Mouse (Mus musculus) intestine, embryonic 16.5 days (tissue): ENCODE measurements at regions not wholly inside any gene's neighbourhood (a gene's known extent, or its start where the extent isn't known, plus 50 kb on each side); places are given as distances from the start of the nearest gene placed in this dataset.

Experiments
- ATAC-seq: fragments of 200-750 bp; cut with Nextera tagmentation; 2 replicates; pipeline ENCODE4 v1.8.0; 2017; ENCODE audit warnings: moderate TSS enrichment, moderate library complexity
- H3K27ac ChIP-seq: fragments of 300-500 bp; sonication (generic); 2 replicates; pipeline ENCODE4 v1.5.1; 2014; ENCODE audit warnings: mild to moderate bottlenecking, low read length
- H3K27me3 ChIP-seq: fragments of 300-500 bp; sonication (generic); replicated peaks from 2 replicates; pipeline ENCODE4 v1.6.1; 2014; ENCODE audit warnings: low read length, control low read depth, mixed read lengths; ENCODE audit not compliant: control insufficient read depth, insufficient read depth
- H3K36me3 ChIP-seq: fragments of 300-500 bp; sonication (generic); 2 replicates; pipeline ENCODE4 v1.6.1; 2014; ENCODE audit warnings: low read length, control low read depth; ENCODE audit not compliant: control insufficient read depth, insufficient read depth
- H3K4me1 ChIP-seq: fragments of 300-500 bp; sonication (generic); 2 replicates; pipeline ENCODE4 v1.6.1; 2014; ENCODE audit warnings: low read length, control low read depth, mixed read lengths; ENCODE audit not compliant: control insufficient read depth, insufficient read depth
- H3K4me2 ChIP-seq: fragments of 300-500 bp; sonication (generic); 2 replicates; pipeline ENCODE4 v1.6.1; 2014; ENCODE audit warnings: low read depth, low read length, control low read depth
- H3K4me3 ChIP-seq: fragments of 300-500 bp; sonication (generic); 2 replicates; pipeline ENCODE4 v1.5.1; 2014; ENCODE audit warnings: mild to moderate bottlenecking, low read length
- H3K9ac ChIP-seq: fragments of 300-500 bp; sonication (generic); 2 replicates; pipeline ENCODE4 v1.6.1; 2014; ENCODE audit warnings: low read depth, low read length
- H3K9me3 ChIP-seq: fragments of 300-500 bp; sonication (generic); 2 replicates; pipeline ENCODE4 v1.6.1; 2016; ENCODE audit warnings: low read length, control low read depth; ENCODE audit not compliant: control insufficient read depth
- WGBS: fragments of 180-500 bp; shearing (Covaris S2); extraction: QIAGEN DNeasy Blood & Tissue Kit; methylation state at CpG from one replicate; pipeline ENCODE4 v1.1.7; 2014; 5-methylcytosine and 5-hydroxymethylcytosine counted together

DNA sequence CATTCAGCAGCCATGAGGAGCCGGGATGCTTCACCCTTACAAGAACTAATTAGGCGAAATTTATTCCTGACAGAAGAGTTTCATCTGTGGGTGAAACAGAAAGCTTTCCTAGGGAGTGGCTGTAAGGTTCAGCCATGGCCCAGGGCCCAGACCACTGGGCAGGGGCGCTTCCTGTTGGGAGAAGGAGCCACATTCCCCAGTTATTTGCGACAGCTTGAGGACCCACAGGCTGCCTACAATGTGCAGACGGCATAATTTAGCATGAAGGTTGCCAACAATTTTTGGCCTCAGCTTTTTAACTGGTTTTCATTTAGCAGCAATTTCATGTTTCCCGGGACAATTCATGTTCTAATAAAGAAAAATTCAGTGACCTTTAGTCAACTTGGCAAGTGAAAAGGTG lies 106.7 kb upstream of the Spag17 start:
- Histone ChIP-seq H3K9me3 (no peaks in the 10 kb centered on the region), H3K4me3 (no peak overlapping the region), H3K27me3 (no peaks in the 10 kb centered on the region), H3K4me2 (no peak overlapping the region), H3K27ac (no peak overlapping the region), H3K4me1 (no peaks in the 10 kb centered on the region), H3K36me3 (no peaks in the 10 kb centered on the region), H3K9ac (no peak overlapping the region)
- WGBS = 70% methylated on average over 6 of the region's 6 CpGs
- ATAC-seq = no peak

DNA sequence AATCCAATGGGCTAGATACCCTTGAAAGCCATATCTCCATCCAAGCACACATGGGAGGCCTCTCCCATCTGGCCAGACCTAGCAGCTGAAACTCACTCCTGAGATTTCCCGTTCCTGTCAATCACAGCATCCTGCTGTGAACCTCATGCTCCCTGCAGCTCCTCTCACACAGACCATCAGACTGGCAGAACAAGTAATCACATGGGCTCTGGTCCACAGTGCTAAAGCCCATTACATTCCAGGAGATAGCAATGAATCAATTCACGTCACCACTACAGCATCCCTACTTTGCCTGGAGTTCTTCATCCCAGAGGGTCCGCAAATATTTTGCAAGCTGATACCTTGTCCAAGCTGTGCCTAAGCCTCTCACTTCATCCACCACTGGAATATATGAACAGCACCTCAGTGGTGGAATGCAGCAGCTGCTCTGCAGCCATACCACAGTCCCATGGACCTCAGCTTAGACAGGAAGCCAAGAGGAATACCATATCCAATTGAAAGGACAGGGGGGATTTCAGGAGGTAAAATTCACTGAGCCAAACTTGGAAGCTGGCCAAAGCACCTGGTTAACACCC lies 99.2 kb upstream of the Spag17 start:
- no peak overlapping the region for H3K4me2 ChIP-seq
- H3K4me3 ChIP-seq = no peak overlapping the region
- no peaks in the 10 kb centered on the region for H3K4me1 ChIP-seq
- 70% methylated on average over 3 of the region's 3 CpGs for WGBS
- no peak for ATAC-seq
- no peaks in the 10 kb centered on the region for H3K36me3 ChIP-seq
- H3K9me3 ChIP-seq = no peaks in the 10 kb centered on the region
- H3K9ac ChIP-seq = no peak overlapping the region
- H3K27ac ChIP-seq = no peak overlapping the region
- no peaks in the 10 kb centered on the region for H3K27me3 ChIP-seq

DNA sequence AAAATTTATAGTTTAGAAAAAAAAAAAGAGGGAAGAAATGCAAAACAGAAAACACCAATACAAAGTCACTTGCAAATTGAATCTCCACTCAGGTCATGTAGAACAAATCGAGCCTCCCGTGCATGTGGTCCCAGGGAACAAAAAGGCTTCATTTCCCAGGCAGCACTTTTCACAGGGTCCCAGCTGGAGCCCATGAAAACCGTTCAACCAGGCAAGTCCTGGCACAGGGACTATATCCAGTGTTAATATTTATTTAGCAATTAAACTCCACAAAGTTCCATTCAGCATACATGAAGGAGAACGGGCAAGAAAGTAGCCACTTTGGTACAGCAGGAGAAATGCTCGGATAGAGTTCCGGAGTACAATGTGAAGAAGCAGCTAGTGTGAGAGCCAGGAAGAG lies 93.9 kb upstream of the Spag17 start:
- no peaks in the 10 kb centered on the region for H3K4me1 ChIP-seq
- H3K36me3 ChIP-seq = no peaks in the 10 kb centered on the region
- no peak overlapping the region for H3K4me2 ChIP-seq
- 73% methylated on average over 6 of the region's 6 CpGs for WGBS
- H3K4me3 ChIP-seq = no peak overlapping the region
- H3K9me3 ChIP-seq = no peaks in the 10 kb centered on the region
- H3K27me3 ChIP-seq = no peaks in the 10 kb centered on the region
- H3K27ac ChIP-seq = no peak overlapping the region
- ATAC-seq = no peak
- H3K9ac ChIP-seq = no peak overlapping the region

DNA sequence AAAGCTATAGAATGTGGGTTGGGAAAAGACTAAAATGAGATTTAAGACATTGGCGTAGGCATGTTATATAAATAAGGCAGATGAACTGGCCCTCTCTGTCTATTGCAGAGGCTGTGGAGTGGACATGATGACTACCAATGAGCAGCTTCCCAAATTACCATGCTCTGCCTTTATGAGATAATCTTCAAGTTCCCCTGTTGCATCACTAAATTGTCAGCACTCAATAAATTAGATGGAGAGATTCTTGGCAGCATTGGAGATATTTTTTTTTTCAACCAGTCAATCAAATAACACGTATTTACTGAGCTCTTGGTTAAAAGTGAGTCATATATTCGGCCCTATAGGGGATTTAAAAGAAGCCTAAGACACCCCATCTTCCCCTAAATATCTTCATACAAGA lies 91.6 kb upstream of the Spag17 start:
- Histone ChIP-seq H3K4me1 (no peaks in the 10 kb centered on the region), H3K27ac (no peak overlapping the region), H3K9me3 (no peaks in the 10 kb centered on the region), H3K27me3 (no peaks in the 10 kb centered on the region), H3K4me2 (no peak overlapping the region), H3K36me3 (no peaks in the 10 kb centered on the region), H3K4me3 (no peak overlapping the region), H3K9ac (no peak overlapping the region)
- no peak for ATAC-seq
- WGBS = 79% methylated on average over 3 of the region's 3 CpGs

DNA sequence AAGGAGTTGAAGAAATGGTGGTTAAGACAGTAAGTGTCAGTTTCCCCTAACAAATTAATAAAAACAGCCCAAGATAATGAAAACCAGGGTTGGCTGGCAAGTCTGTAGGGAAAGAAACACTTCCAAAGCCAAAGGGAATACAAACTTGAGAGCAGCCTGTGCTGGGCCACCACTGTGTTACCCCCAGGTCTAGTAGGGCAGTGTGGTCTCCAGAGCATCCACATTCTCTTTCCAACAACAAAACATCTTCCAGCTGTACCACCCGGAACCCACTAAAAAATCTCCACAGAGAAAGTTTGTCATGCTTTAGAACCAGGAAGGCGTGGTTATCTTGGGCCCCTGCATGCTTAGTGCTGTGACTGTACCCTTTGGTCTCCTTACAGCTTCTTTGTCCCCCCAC lies 89.4 kb upstream of the Spag17 start:
- ATAC-seq = no peak
- 73% methylated on average over 2 of the region's 2 CpGs for WGBS
- H3K27me3 ChIP-seq = no peaks in the 10 kb centered on the region
- no peak overlapping the region for H3K4me2 ChIP-seq
- H3K4me3 ChIP-seq = no peak overlapping the region
- no peaks in the 10 kb centered on the region for H3K36me3 ChIP-seq
- no peak overlapping the region for H3K9ac ChIP-seq
- no peaks in the 10 kb centered on the region for H3K9me3 ChIP-seq
- H3K27ac ChIP-seq = no peak overlapping the region
- no peaks in the 10 kb centered on the region for H3K4me1 ChIP-seq

DNA sequence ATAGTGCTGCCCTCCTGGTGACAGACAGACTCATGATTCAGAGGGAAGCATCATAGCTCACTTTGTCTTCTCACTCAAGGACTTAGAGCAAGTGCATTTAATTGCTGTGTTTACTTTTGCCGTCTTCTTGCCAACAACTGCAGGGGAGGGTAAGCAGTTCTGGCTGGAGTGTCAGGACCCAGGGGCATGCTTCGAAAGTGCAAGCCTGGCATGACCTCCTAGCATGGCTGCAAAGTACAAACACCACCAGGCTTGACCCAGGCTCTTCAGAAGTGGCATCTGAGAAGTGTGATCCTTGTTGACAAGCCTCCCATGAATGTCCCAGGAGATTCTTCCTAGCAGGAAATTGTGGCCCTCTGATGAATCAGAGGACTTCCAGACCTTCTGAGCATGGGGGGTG lies 87.4 kb upstream of the Spag17 start:
- Histone ChIP-seq H3K36me3 (no peaks in the 10 kb centered on the region), H3K9ac (no peak overlapping the region), H3K27me3 (no peaks in the 10 kb centered on the region), H3K4me1 (no peaks in the 10 kb centered on the region), H3K4me3 (no peak overlapping the region), H3K27ac (no peak overlapping the region), H3K4me2 (no peak overlapping the region), H3K9me3 (no peaks in the 10 kb centered on the region)
- WGBS = 40% methylated on average over 2 of the region's 2 CpGs
- ATAC-seq = no peak

DNA sequence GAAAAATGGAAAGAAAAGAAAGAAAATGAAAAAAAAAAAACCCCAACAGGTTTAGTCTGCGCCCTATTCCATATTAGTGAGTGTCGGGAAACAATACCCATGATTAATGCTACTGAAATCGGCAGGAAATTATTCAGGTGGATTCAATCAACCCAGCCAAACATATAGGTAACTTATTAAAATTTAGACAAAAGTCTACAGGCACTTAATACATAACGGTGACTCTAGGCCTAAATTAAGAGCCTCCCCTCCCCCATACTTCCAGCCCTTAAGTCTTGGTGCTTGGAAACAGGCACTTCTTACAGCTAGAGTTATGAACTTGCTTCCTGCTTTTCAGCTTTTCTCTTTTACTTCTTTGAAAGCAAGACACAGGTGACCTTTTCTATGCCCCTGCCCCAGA lies 74.7 kb upstream of the Spag17 start:
- WGBS = 81% methylated on average over 4 of the region's 4 CpGs

DNA sequence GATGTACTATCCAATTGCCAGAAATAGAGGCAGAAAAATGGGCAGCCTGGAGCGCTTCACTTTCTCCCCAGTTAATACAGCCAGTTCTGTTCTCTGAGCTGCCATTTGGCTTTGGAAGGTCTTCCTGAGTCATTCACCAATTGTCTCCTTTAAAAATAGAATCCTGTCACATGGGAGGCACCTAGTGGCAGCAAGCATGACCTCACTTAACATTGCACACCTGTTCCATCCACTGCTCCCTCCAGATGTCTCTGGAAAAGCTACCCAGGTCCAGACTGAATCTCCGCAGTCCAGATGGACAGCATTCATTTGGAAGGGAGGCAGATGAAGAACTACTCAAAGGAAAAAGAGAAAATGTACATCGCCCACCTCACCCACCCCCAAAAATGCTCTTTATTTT lies 73.9 kb upstream of the Spag17 start:
- H3K36me3 ChIP-seq = no peaks in the 10 kb centered on the region
- no peak overlapping the region for H3K27ac ChIP-seq
- no peaks in the 10 kb centered on the region for H3K4me1 ChIP-seq
- no peak for ATAC-seq
- no peaks in the 10 kb centered on the region for H3K9me3 ChIP-seq
- WGBS = 84% methylated on average over 3 of the region's 3 CpGs
- no peak overlapping the region for H3K9ac ChIP-seq
- no peak overlapping the region for H3K4me2 ChIP-seq
- H3K27me3 ChIP-seq = no peaks in the 10 kb centered on the region
- no peak overlapping the region for H3K4me3 ChIP-seq

More for the DNA sequence above, 74.7 kb upstream of the Spag17 start:
- Histone ChIP-seq H3K27ac (no peak overlapping the region), H3K4me2 (no peak overlapping the region), H3K4me1 (no peaks in the 10 kb centered on the region), H3K36me3 (no peaks in the 10 kb centered on the region), H3K9ac (no peak overlapping the region), H3K9me3 (no peaks in the 10 kb centered on the region), H3K27me3 (no peaks in the 10 kb centered on the region), H3K4me3 (no peak overlapping the region)
- ATAC-seq = no peak

DNA sequence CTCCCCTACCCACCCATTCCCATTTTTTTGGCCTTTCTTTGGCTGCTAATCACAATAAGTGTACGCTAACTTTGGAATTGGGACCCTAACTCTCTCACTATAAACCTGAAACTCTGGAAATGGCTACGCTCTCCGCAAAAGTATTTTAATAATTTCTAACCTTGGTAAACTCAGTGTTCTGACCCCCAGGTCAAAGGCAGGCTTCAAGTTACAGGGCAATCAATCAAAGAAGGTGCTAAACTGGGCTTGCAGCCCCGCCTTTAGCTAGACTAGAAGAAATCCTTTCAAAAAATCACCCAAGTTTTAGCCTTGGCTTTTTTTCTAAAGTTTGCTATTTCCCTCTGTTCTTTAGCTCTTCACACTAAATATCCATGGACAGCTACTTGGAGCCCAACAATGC lies 72.4 kb upstream of the Spag17 start:
- no peak overlapping the region for H3K4me2 ChIP-seq
- no peaks in the 10 kb centered on the region for H3K9me3 ChIP-seq
- H3K4me1 ChIP-seq = no peaks in the 10 kb centered on the region
- ATAC-seq = no peak
- no peaks in the 10 kb centered on the region for H3K27me3 ChIP-seq
- H3K36me3 ChIP-seq = no peaks in the 10 kb centered on the region
- WGBS = 49% methylated on average over 4 of the region's 4 CpGs
- H3K9ac ChIP-seq = no peak overlapping the region
- H3K4me3 ChIP-seq = no peak overlapping the region
- no peak overlapping the region for H3K27ac ChIP-seq

DNA sequence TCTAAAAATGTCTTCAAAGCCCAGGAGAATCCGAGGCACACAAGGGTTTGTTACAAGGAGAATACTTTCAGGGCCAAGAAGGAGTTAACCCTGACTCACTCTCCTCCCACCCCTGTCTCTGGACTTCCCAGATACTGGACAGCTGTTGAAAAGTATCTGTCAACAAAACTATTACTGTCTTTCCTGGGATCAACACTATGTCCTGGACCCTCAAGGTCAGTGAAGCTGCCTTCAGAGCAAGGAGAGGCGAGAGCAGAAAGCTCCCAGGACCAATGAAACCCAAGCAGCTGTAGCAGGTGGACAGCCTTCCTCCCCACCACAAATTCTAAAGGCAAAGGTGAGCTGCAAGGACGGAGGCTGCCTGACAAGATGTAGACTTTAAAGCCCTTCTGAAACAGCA lies 70.1 kb upstream of the Spag17 start:
- Histone ChIP-seq H3K4me2 (no peak overlapping the region), H3K9ac (no peak overlapping the region), H3K4me3 (no peak overlapping the region), H3K9me3 (no peaks in the 10 kb centered on the region), H3K4me1 (no peaks in the 10 kb centered on the region), H3K27ac (no peak overlapping the region), H3K36me3 (no peaks in the 10 kb centered on the region), H3K27me3 (no peaks in the 10 kb centered on the region)
- WGBS = 37% methylated on average over 3 of the region's 3 CpGs
- no peak for ATAC-seq
